Mouse (Mus musculus): ENCODE measurements at regions not wholly inside any gene's neighbourhood (a gene's known extent, or its start where the extent isn't known, plus 50 kb on each side); places are given as distances from the start of the nearest gene placed in this dataset.

- H3K9ac ChIP-seq (replicated peaks) = no peak overlapping the region
- H3K36me3 ChIP-seq = no peaks in the 10 kb centered on the region
- 75% methylated on average over 4 of the region's 4 CpGs for WGBS
- H3K27ac ChIP-seq (replicated peaks) = no peak overlapping the region
- H3K4me2 ChIP-seq = no peak overlapping the region
- no peak for ATAC-seq (ENCODE audit: low FRiP score)
- H3K9me3 ChIP-seq (replicated peaks) = no peaks in the 10 kb centered on the region
- H3K4me3 ChIP-seq (replicated peaks) = no peak overlapping the region
- no peaks in the 10 kb centered on the region for H3K27me3 ChIP-seq (replicated peaks)
- no peaks in the 10 kb centered on the region for H3K4me1 ChIP-seq
Observed at GRCm38 (mm10) chr11:20908471-20908870, 77.6 kb upstream of the Lgalsl start.

- peaks cover 26% of the 10 kb centered on the region for H3K4me1 ChIP-seq
- H3K27ac ChIP-seq (replicated peaks) = no peak overlapping the region
- WGBS = 83% methylated on average over 2 of the region's 2 CpGs
- no peaks in the 10 kb centered on the region for H3K9me3 ChIP-seq (replicated peaks)
- H3K4me2 ChIP-seq = no peak overlapping the region
- H3K36me3 ChIP-seq = no peaks in the 10 kb centered on the region
- H3K4me3 ChIP-seq (replicated peaks) = no peak overlapping the region
- no peak for ATAC-seq (ENCODE audit: low FRiP score)
- no peaks in the 10 kb centered on the region for H3K27me3 ChIP-seq (replicated peaks)
- no peak overlapping the region for H3K9ac ChIP-seq (replicated peaks)
Observed at GRCm38 (mm10) chr11:20913042-20913441, 82.2 kb upstream of the Lgalsl start.

- WGBS = 28% methylated on average over 8 of the region's 8 CpGs
- ATAC-seq (ENCODE audit: low FRiP score) = peak; percentile 80
- no peak overlapping the region for H3K4me2 ChIP-seq
- peaks cover 26% of the 10 kb centered on the region for H3K4me1 ChIP-seq
- H3K4me3 ChIP-seq (replicated peaks) = no peak overlapping the region
- no peaks in the 10 kb centered on the region for H3K9me3 ChIP-seq (replicated peaks)
- H3K9ac ChIP-seq (replicated peaks) = no peak overlapping the region
- no peaks in the 10 kb centered on the region for H3K27me3 ChIP-seq (replicated peaks)
- H3K36me3 ChIP-seq = no peaks in the 10 kb centered on the region
- H3K27ac ChIP-seq (replicated peaks) = peak overlapping the region; percentile 72; the same call in 1 of the 2 replicates
Observed at GRCm38 (mm10) chr11:20913598-20914296, 82.9 kb upstream of the Lgalsl start.

GRCm38 (mm10) chr11:20914297-20914997, 83.6 kb upstream of the Lgalsl start:
- Histone ChIP-seq H3K9me3 (replicated peaks) (no peaks in the 10 kb centered on the region), H3K4me3 (replicated peaks) (no peak overlapping the region), H3K9ac (replicated peaks) (no peak overlapping the region), H3K4me2 (peak overlapping the region; percentile 25; the same call in 1 of the 2 replicates), H3K27ac (replicated peaks) (peak overlapping the region; percentile 72), H3K4me1 (peaks cover 26% of the 10 kb centered on the region), H3K36me3 (no peaks in the 10 kb centered on the region), H3K27me3 (replicated peaks) (no peaks in the 10 kb centered on the region)
- ATAC-seq (ENCODE audit: low FRiP score) = peak; percentile 43
- WGBS = 66% methylated on average over 12 of the region's 12 CpGs

GRCm38 (mm10) chr11:20915182-20915602, 84.3 kb upstream of the Lgalsl start:
- Histone ChIP-seq H3K36me3 (no peaks in the 10 kb centered on the region), H3K4me3 (replicated peaks) (no peak overlapping the region), H3K4me2 (peak overlapping the region; percentile 25; the same call in 1 of the 2 replicates), H3K27me3 (replicated peaks) (no peaks in the 10 kb centered on the region), H3K27ac (replicated peaks) (peak overlapping the region; percentile 72), H3K9me3 (replicated peaks) (no peaks in the 10 kb centered on the region), H3K4me1 (peaks cover 26% of the 10 kb centered on the region), H3K9ac (replicated peaks) (no peak overlapping the region)
- 11% methylated on average over 8 of the region's 8 CpGs for WGBS
- ATAC-seq (ENCODE audit: low FRiP score) = peak; percentile 74

- Histone ChIP-seq H3K4me2 (no peak overlapping the region), H3K27me3 (replicated peaks) (no peaks in the 10 kb centered on the region), H3K4me3 (replicated peaks) (no peak overlapping the region), H3K27ac (replicated peaks) (peak overlapping the region; percentile 65), H3K4me1 (peaks cover 26% of the 10 kb centered on the region), H3K36me3 (no peaks in the 10 kb centered on the region), H3K9ac (replicated peaks) (no peak overlapping the region), H3K9me3 (replicated peaks) (no peaks in the 10 kb centered on the region)
- ATAC-seq (ENCODE audit: low FRiP score) = peak; percentile 54; the same call in 1 of the 2 replicates
- WGBS = 41% methylated on average over 7 of the region's 7 CpGs
Observed at GRCm38 (mm10) chr11:20915687-20916432, 85.0 kb upstream of the Lgalsl start.

- no peak for ATAC-seq (ENCODE audit: low FRiP score)
- H3K27me3 ChIP-seq (replicated peaks) = no peaks in the 10 kb centered on the region
- 76% methylated on average over 6 of the region's 6 CpGs for WGBS
- H3K27ac ChIP-seq (replicated peaks) = 0 out of 2 replicates have a peak overlapping the region, but pooled peaks have one; percentile 65
- H3K9me3 ChIP-seq (replicated peaks) = no peaks in the 10 kb centered on the region
- no peak overlapping the region for H3K4me2 ChIP-seq
- no peak overlapping the region for H3K4me3 ChIP-seq (replicated peaks)
- H3K36me3 ChIP-seq = no peaks in the 10 kb centered on the region
- H3K4me1 ChIP-seq = peaks cover 26% of the 10 kb centered on the region
- no peak overlapping the region for H3K9ac ChIP-seq (replicated peaks)
Observed at GRCm38 (mm10) chr11:20916473-20916911, 85.6 kb upstream of the Lgalsl start.

- H3K27me3 ChIP-seq (replicated peaks) = no peaks in the 10 kb centered on the region
- H3K4me3 ChIP-seq (replicated peaks) = no peak overlapping the region
- ATAC-seq (ENCODE audit: low FRiP score) = no peak
- peaks cover 26% of the 10 kb centered on the region for H3K4me1 ChIP-seq
- no peaks in the 10 kb centered on the region for H3K9me3 ChIP-seq (replicated peaks)
- no peak overlapping the region for H3K27ac ChIP-seq (replicated peaks)
- no peak overlapping the region for H3K9ac ChIP-seq (replicated peaks)
- WGBS = 95% methylated on average over 7 of the region's 7 CpGs
- H3K36me3 ChIP-seq = no peaks in the 10 kb centered on the region
- H3K4me2 ChIP-seq = no peak overlapping the region
Observed at GRCm38 (mm10) chr11:20916961-20917360, 86.1 kb upstream of the Lgalsl start.

- Histone ChIP-seq H3K4me2 (no peak overlapping the region), H3K27ac (replicated peaks) (no peak overlapping the region), H3K9me3 (replicated peaks) (no peaks in the 10 kb centered on the region), H3K27me3 (replicated peaks) (no peaks in the 10 kb centered on the region), H3K36me3 (no peaks in the 10 kb centered on the region), H3K4me1 (peaks cover 26% of the 10 kb centered on the region), H3K9ac (replicated peaks) (no peak overlapping the region), H3K4me3 (replicated peaks) (no peak overlapping the region)
- ATAC-seq (ENCODE audit: low FRiP score) = no peak
- WGBS = 60% methylated on average over 5 of the region's 5 CpGs
Observed at GRCm38 (mm10) chr11:20917483-20917882, 86.6 kb upstream of the Lgalsl start.

- Histone ChIP-seq H3K27ac (replicated peaks) (no peak overlapping the region), H3K4me3 (replicated peaks) (no peak overlapping the region), H3K4me2 (no peak overlapping the region), H3K4me1 (no peaks in the 10 kb centered on the region), H3K9ac (replicated peaks) (no peak overlapping the region), H3K36me3 (no peaks in the 10 kb centered on the region), H3K9me3 (replicated peaks) (no peaks in the 10 kb centered on the region), H3K27me3 (replicated peaks) (no peaks in the 10 kb centered on the region)
- WGBS = 53% methylated on average over 6 of the region's 6 CpGs
- ATAC-seq (ENCODE audit: low FRiP score) = no peak
Observed at GRCm38 (mm10) chr11:20923115-20923514, 92.3 kb upstream of the Lgalsl start.

- 92% methylated on average over 1 of the region's 1 CpGs for WGBS
- H3K27ac ChIP-seq (replicated peaks) = no peak overlapping the region
- H3K4me2 ChIP-seq = no peak overlapping the region
- H3K9me3 ChIP-seq (replicated peaks) = no peaks in the 10 kb centered on the region
- ATAC-seq (ENCODE audit: low FRiP score) = no peak
- no peaks in the 10 kb centered on the region for H3K4me1 ChIP-seq
- no peaks in the 10 kb centered on the region for H3K27me3 ChIP-seq (replicated peaks)
- H3K4me3 ChIP-seq (replicated peaks) = no peak overlapping the region
- no peaks in the 10 kb centered on the region for H3K36me3 ChIP-seq
- H3K9ac ChIP-seq (replicated peaks) = no peak overlapping the region
Observed at GRCm38 (mm10) chr11:20929426-20929825, 98.6 kb upstream of the Lgalsl start.
